Mouse (Mus musculus): ENCODE measurements around the gene Ppp1r3f. TPM values are rescaled to one million over a fixed set of nuclear protein-coding genes. Genes with fewer than 3 reads are reported as not detected.

The Ppp1r3f gene
- 1.7 and 2.4 TPM in 2 replicates for total RNA-seq (2012; rRNA removed)

- H3K4me3 ChIP-seq (ENCODE audit: insufficient read depth in 1 of 2, low read depth in 1 of 2, low read length in 2 of 2, poor library complexity in 1 of 2, severe bottlenecking in 1 of 2) = peak within 1 kb of the TSS; percentile 85 to 93
- H3K9me3 ChIP-seq (ENCODE audit: control insufficient read depth, insufficient read depth, low read depth, low read length) = no peaks in the 10 kb centered on the region
- in situ Hi-C loops (cut with MboI; ENCODE audit: low sequenced_read_pairs in 2 of 2, unreplicated experiment in 2 of 2) = loop anchor here in 1 of 2 experiments (25.0 kb wide), 1 partner anchor 112 kb away; no protein-coding TSS in a partner anchor
- TF ChIP-seq HCFC1 (IDR thresholded peaks at IDR 0.05; ENCODE audit: borderline replicate concordance, insufficient read depth, low read length) (no peak), ZNF384 (IDR thresholded peaks at IDR 0.05; ENCODE audit: low read depth, low read length) (no peak), ZC3H11A (IDR thresholded peaks at IDR 0.05; ENCODE audit: borderline replicate concordance, low read depth, low read length) (no peak), MAFK (IDR thresholded peaks at IDR 0.05; ENCODE audit: insufficient read depth, low read depth, low read length) (no peak), CHD2 (IDR thresholded peaks at IDR 0.05; ENCODE audit: low read depth, low read length) (no peak)
- H3K36me3 ChIP-seq (ENCODE audit: control insufficient read depth, insufficient read depth, low read length, poor library complexity, severe bottlenecking) = peaks cover 2% of the 10 kb centered on the region; the same call in 1 of the 2 replicates
- DNase-seq (ENCODE audit: low read depth, low spot score) = peak; percentile 83
- H3K9ac ChIP-seq (ENCODE audit: insufficient read depth, low read depth, low read length, poor library complexity, severe bottlenecking) = peak within 1 kb of the TSS; percentile 94
- peaks cover 0 to 9% of the 10 kb centered on the region in 2 experiments; a peak in 1 of 4 replicates for H3K4me1 ChIP-seq (ENCODE audit: control insufficient read depth in 2 of 2, insufficient read depth in 2 of 2, low read length in 2 of 2, poor library complexity in 1 of 2)
- peak within 1 kb of the TSS; percentile 82 for H3K27ac ChIP-seq (ENCODE audit: insufficient read depth, low read depth, low read length, poor library complexity, severe bottlenecking)
Measured at GRCm38 (mm10) chrX:7574087-7574884, at the start of gene Ppp1r3f. TSS of gene Ppp1r3f (minus strand) at chrX:7574283.

- Histone ChIP-seq H3K9ac (ENCODE audit: insufficient read depth, low read depth, low read length, poor library complexity, severe bottlenecking) (no peak overlapping the region), H3K4me1 (ENCODE audit: control insufficient read depth in 2 of 2, insufficient read depth in 2 of 2, low read length in 2 of 2, poor library complexity in 1 of 2) (no peaks in the 10 kb centered on the region), H3K27ac (ENCODE audit: insufficient read depth, low read depth, low read length, poor library complexity, severe bottlenecking) (no peak overlapping the region), H3K36me3 (ENCODE audit: control insufficient read depth, insufficient read depth, low read length, poor library complexity, severe bottlenecking) (no peaks in the 10 kb centered on the region), H3K9me3 (ENCODE audit: control insufficient read depth, insufficient read depth, low read depth, low read length) (no peaks in the 10 kb centered on the region), H3K4me3 (ENCODE audit: insufficient read depth in 1 of 2, low read depth in 1 of 2, low read length in 2 of 2, poor library complexity in 1 of 2, severe bottlenecking in 1 of 2) (no peak overlapping the region)
- TF ChIP-seq HCFC1 (IDR thresholded peaks at IDR 0.05; ENCODE audit: borderline replicate concordance, insufficient read depth, low read length) (no peak), CHD2 (IDR thresholded peaks at IDR 0.05; ENCODE audit: low read depth, low read length) (no peak)
- DNase-seq (ENCODE audit: low read depth, low spot score) = no peak
- in situ Hi-C loops (cut with MboI; ENCODE audit: low sequenced_read_pairs in 2 of 2, unreplicated experiment in 2 of 2) = no loop called here
Measured at GRCm38 (mm10) chrX:7617889-7618551, 43.9 kb upstream of the Ppp1r3f start.

- H3K27ac ChIP-seq (ENCODE audit: insufficient read depth, low read depth, low read length, poor library complexity, severe bottlenecking) = no peak overlapping the region
- in situ Hi-C loops (cut with MboI; ENCODE audit: low sequenced_read_pairs in 2 of 2, unreplicated experiment in 2 of 2) = no loop called here
- no peak for TF ChIP-seq MAFK (IDR thresholded peaks at IDR 0.05; ENCODE audit: insufficient read depth, low read depth, low read length)
- H3K9me3 ChIP-seq (ENCODE audit: control insufficient read depth, insufficient read depth, low read depth, low read length) = no peaks in the 10 kb centered on the region
- DNase-seq (ENCODE audit: low read depth, low spot score) = no peak
- peak overlapping the region; percentile 51 for H3K9ac ChIP-seq (ENCODE audit: insufficient read depth, low read depth, low read length, poor library complexity, severe bottlenecking)
- H3K4me3 ChIP-seq (ENCODE audit: insufficient read depth in 1 of 2, low read depth in 1 of 2, low read length in 2 of 2, poor library complexity in 1 of 2, severe bottlenecking in 1 of 2) = peak overlapping the region; percentile 24 to 46; a peak in 3 of 4 replicates
- no peaks in the 10 kb centered on the region for H3K36me3 ChIP-seq (ENCODE audit: control insufficient read depth, insufficient read depth, low read length, poor library complexity, severe bottlenecking)
- H3K4me1 ChIP-seq (ENCODE audit: control insufficient read depth in 2 of 2, insufficient read depth in 2 of 2, low read length in 2 of 2, poor library complexity in 1 of 2) = peaks cover 0 to 4% of the 10 kb centered on the region in 2 experiments; a peak in 1 of 4 replicates
Measured at GRCm38 (mm10) chrX:7610536-7611258, 36.6 kb upstream of the Ppp1r3f start.

GRCm38 (mm10) chrX:7610035-7610434, 36.0 kb upstream of the Ppp1r3f start:
- 0 out of 2 replicates have a peak overlapping the region, but pooled peaks have one; percentile 43 for H3K9ac ChIP-seq (ENCODE audit: insufficient read depth, low read depth, low read length, poor library complexity, severe bottlenecking)
- no peaks in the 10 kb centered on the region for H3K9me3 ChIP-seq (ENCODE audit: control insufficient read depth, insufficient read depth, low read depth, low read length)
- in situ Hi-C loops (cut with MboI; ENCODE audit: low sequenced_read_pairs in 2 of 2, unreplicated experiment in 2 of 2) = no loop called here
- peaks cover 0 to 4% of the 10 kb centered on the region in 2 experiments; a peak in 1 of 4 replicates for H3K4me1 ChIP-seq (ENCODE audit: control insufficient read depth in 2 of 2, insufficient read depth in 2 of 2, low read length in 2 of 2, poor library complexity in 1 of 2)
- no peak for DNase-seq (ENCODE audit: low read depth, low spot score)
- no peaks in the 10 kb centered on the region for H3K36me3 ChIP-seq (ENCODE audit: control insufficient read depth, insufficient read depth, low read length, poor library complexity, severe bottlenecking)
- H3K4me3 ChIP-seq (ENCODE audit: insufficient read depth in 1 of 2, low read depth in 1 of 2, low read length in 2 of 2, poor library complexity in 1 of 2, severe bottlenecking in 1 of 2) = peak overlapping the region; percentile 11 to 24; a peak in 2 of 4 replicates
- no peak for TF ChIP-seq ZNF384 (IDR thresholded peaks at IDR 0.05; ENCODE audit: low read depth, low read length)
- no peak for TF ChIP-seq CHD2 (IDR thresholded peaks at IDR 0.05; ENCODE audit: low read depth, low read length)
- no peak for TF ChIP-seq ZC3H11A (IDR thresholded peaks at IDR 0.05; ENCODE audit: borderline replicate concordance, low read depth, low read length)
- no peak for TF ChIP-seq HCFC1 (IDR thresholded peaks at IDR 0.05; ENCODE audit: borderline replicate concordance, insufficient read depth, low read length)
- no peak for TF ChIP-seq MAFK (IDR thresholded peaks at IDR 0.05; ENCODE audit: insufficient read depth, low read depth, low read length)
- no peak overlapping the region for H3K27ac ChIP-seq (ENCODE audit: insufficient read depth, low read depth, low read length, poor library complexity, severe bottlenecking)

All from ES-E14 (cell line).